Mouse (Mus musculus): ENCODE results near the gene Ctnna3. TPM values are rescaled to one million over a fixed set of nuclear protein-coding genes. Genes with fewer than 3 reads are reported as not detected.

Gene Ctnna3
- polyA plus RNA-seq, 1 experiment: 1.3 TPM

DNA sequence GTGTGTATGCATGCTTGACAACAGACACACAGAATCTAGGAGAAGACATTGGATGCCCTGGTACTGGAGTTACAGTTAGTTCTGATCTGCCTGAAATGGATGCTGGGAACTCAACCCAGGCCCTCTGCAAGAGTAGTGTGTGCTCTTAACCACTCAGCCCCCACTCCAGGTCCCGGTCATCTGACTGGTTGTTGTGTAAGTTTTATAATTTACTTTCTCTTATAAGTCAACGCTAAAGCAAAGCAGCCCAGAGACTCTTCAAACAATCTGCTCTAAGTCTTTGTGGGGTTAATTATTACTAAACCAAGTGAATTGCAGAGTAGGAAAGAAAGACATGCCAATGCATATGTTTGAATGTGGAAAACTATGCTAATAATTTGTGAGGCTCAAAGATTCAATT, 549.5 kb downstream of the Ctnna3 start:
- Histone ChIP-seq H3K4me3 (ENCODE audit: insufficient read depth, low read length) (no peak overlapping the region), H3K4me1 (ENCODE audit: control insufficient read depth, insufficient read depth, low read length) (no peaks in the 10 kb centered on the region; the same call in 1 of the 2 replicates), H3K27ac (ENCODE audit: insufficient read depth, low read length) (no peak overlapping the region)
- TF ChIP-seq POLR2A (IDR thresholded peaks at IDR 0.05; ENCODE audit: extremely low read depth, insufficient read depth, low read length) (no peak), CTCF (IDR thresholded peaks at IDR 0.05; ENCODE audit: extremely low read depth, insufficient read depth, low read length) (no peak)

GRCm38 (mm10) chr10:63985576-63985975, 555.7 kb downstream of the Ctnna3 start:
- no peak for TF ChIP-seq CTCF (IDR thresholded peaks at IDR 0.05; ENCODE audit: extremely low read depth, insufficient read depth, low read length)
- TF ChIP-seq POLR2A (IDR thresholded peaks at IDR 0.05; ENCODE audit: extremely low read depth, insufficient read depth, low read length): no peak
- H3K4me1 ChIP-seq (ENCODE audit: control insufficient read depth, insufficient read depth, low read length): no peaks in the 10 kb centered on the region; the same call in 1 of the 2 replicates
- H3K4me3 ChIP-seq (ENCODE audit: insufficient read depth, low read length): no peak overlapping the region
- no peak overlapping the region for H3K27ac ChIP-seq (ENCODE audit: insufficient read depth, low read length)

DNA sequence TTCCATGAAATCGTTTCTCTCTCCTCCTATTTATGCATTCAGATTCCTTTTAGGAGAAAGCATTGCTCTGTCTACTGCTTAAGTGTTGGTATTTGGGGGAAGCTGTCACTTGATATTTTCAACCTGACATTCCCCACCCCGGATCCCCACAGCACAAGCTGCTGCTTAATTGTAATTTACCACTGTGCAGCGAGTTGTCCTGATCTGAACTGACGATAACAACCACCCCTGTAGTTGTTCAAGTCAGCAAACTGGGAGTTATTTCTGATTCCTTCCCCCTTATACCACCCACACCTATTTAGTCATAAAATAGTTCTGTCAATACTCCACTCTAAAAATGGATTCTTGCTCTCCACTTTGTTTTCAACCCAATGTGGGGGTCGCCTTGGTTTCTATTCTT, 564.4 kb downstream of the Ctnna3 start:
- Histone ChIP-seq H3K4me1 (ENCODE audit: control insufficient read depth, insufficient read depth, low read length) (0 out of 2 replicates have a peak, but pooled peaks cover 1% of the 10 kb centered on the region), H3K4me3 (ENCODE audit: insufficient read depth, low read length) (no peak overlapping the region), H3K27ac (ENCODE audit: insufficient read depth, low read length) (no peak overlapping the region)
- TF ChIP-seq POLR2A (IDR thresholded peaks at IDR 0.05; ENCODE audit: extremely low read depth, insufficient read depth, low read length) (no peak), CTCF (IDR thresholded peaks at IDR 0.05; ENCODE audit: extremely low read depth, insufficient read depth, low read length) (no peak)

DNA sequence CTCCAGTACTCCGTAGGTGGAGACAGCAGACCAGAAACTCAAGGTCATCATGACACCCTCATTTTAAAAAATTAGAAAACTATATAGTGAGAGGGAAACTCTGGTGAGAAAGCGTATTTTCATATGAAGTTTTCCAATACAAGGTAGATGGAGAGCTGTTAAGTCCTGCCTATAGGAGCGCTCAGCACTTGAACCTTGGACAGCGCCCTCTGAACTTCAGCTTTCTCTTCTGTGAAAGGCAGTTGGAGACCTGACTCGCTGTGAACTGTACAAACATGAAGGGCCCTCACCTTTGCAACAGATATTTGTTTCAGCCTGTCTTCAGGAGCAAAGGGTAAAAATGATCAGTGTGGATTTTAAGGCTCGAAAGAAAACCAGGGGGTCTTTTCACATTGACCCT, 571.6 kb downstream of the Ctnna3 start:
- no peak overlapping the region for H3K4me3 ChIP-seq (ENCODE audit: insufficient read depth, low read length)
- TF ChIP-seq POLR2A (IDR thresholded peaks at IDR 0.05; ENCODE audit: extremely low read depth, insufficient read depth, low read length) (no peak), CTCF (IDR thresholded peaks at IDR 0.05; ENCODE audit: extremely low read depth, insufficient read depth, low read length) (no peak)

GRCm38 (mm10) chr10:64001996-64002395, 572.1 kb downstream of the Ctnna3 start:
- no peak for TF ChIP-seq POLR2A (IDR thresholded peaks at IDR 0.05; ENCODE audit: extremely low read depth, insufficient read depth, low read length)
- no peak for TF ChIP-seq CTCF (IDR thresholded peaks at IDR 0.05; ENCODE audit: extremely low read depth, insufficient read depth, low read length)
- 0 out of 2 replicates have a peak overlapping the region, but pooled peaks have one; percentile 7 for H3K27ac ChIP-seq (ENCODE audit: insufficient read depth, low read length)
- no peak overlapping the region for H3K4me3 ChIP-seq (ENCODE audit: insufficient read depth, low read length)
- 0 out of 2 replicates have a peak, but pooled peaks cover 1% of the 10 kb centered on the region for H3K4me1 ChIP-seq (ENCODE audit: control insufficient read depth, insufficient read depth, low read length)

More for the DNA sequence above, 571.6 kb downstream of the Ctnna3 start:
- Histone ChIP-seq H3K27ac (ENCODE audit: insufficient read depth, low read length) (no peak overlapping the region), H3K4me1 (ENCODE audit: control insufficient read depth, insufficient read depth, low read length) (0 out of 2 replicates have a peak, but pooled peaks cover 1% of the 10 kb centered on the region)

- no peak for TF ChIP-seq POLR2A (IDR thresholded peaks at IDR 0.05; ENCODE audit: extremely low read depth, insufficient read depth, low read length)
- TF ChIP-seq CTCF (IDR thresholded peaks at IDR 0.05; ENCODE audit: extremely low read depth, insufficient read depth, low read length): no peak
- H3K27ac ChIP-seq (ENCODE audit: insufficient read depth, low read length): no peak overlapping the region
- no peaks in the 10 kb centered on the region for H3K4me1 ChIP-seq (ENCODE audit: control insufficient read depth, insufficient read depth, low read length)
- H3K4me3 ChIP-seq (ENCODE audit: insufficient read depth, low read length): no peak overlapping the region
Observed at GRCm38 (mm10) chr10:64020347-64020746, 590.4 kb downstream of the Ctnna3 start.

DNA sequence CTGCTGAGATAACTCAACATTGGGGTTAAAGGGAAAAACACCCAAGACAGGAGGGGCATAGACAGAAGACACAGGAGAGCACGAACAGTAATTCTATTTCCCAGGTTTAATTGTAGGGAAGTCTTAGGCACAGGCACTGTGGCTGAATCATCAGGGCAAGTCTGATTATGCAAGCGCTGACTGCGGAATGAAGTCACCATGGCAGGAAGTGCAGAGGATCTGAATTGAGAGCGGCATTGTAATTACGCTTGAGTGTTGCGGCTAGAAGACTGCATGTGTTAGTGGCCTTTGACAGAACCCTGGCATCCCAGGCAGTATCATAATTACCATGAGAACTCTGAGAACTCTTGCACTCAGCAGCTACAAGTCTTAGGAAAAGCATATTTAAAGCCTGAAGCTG, 593.4 kb downstream of the Ctnna3 start:
- TF ChIP-seq CTCF (IDR thresholded peaks at IDR 0.05; ENCODE audit: extremely low read depth, insufficient read depth, low read length): no peak
- no peak for TF ChIP-seq POLR2A (IDR thresholded peaks at IDR 0.05; ENCODE audit: extremely low read depth, insufficient read depth, low read length)
- Histone ChIP-seq H3K4me3 (ENCODE audit: insufficient read depth, low read length) (no peak overlapping the region), H3K27ac (ENCODE audit: insufficient read depth, low read length) (no peak overlapping the region), H3K4me1 (ENCODE audit: control insufficient read depth, insufficient read depth, low read length) (no peaks in the 10 kb centered on the region)

DNA sequence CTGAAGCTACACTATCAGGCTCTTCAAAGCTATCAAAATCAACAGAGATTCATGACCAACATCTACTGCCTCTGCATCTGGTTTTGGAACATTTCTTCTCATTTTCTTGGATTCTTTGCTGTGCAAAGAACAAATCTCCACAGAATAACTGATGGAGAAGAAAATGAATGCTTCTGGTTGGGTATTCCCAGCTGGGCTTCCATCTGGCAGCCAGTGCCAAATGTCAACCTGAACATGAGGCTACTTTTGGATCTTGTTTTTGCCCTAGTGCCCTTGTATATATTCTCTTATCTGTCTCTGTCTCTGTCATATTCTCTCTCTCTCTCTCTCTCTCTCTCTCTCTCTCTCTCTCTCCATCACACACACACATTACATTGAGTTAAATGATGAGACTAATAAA, 601.0 kb downstream of the Ctnna3 start:
- TF ChIP-seq POLR2A (IDR thresholded peaks at IDR 0.05; ENCODE audit: extremely low read depth, insufficient read depth, low read length) (no peak), CTCF (IDR thresholded peaks at IDR 0.05; ENCODE audit: extremely low read depth, insufficient read depth, low read length) (no peak)
- no peaks in the 10 kb centered on the region for H3K4me1 ChIP-seq (ENCODE audit: control insufficient read depth, insufficient read depth, low read length)
- no peak overlapping the region for H3K27ac ChIP-seq (ENCODE audit: insufficient read depth, low read length)
- H3K4me3 ChIP-seq (ENCODE audit: insufficient read depth, low read length): no peak overlapping the region

GRCm38 (mm10) chr10:64039760-64040535, 610.0 kb downstream of the Ctnna3 start:
- TF ChIP-seq POLR2A (IDR thresholded peaks at IDR 0.05; ENCODE audit: extremely low read depth, insufficient read depth, low read length): no peak
- TF ChIP-seq CTCF (IDR thresholded peaks at IDR 0.05; ENCODE audit: extremely low read depth, insufficient read depth, low read length): no peak
- Histone ChIP-seq H3K4me3 (ENCODE audit: insufficient read depth, low read length) (no peak overlapping the region), H3K4me1 (ENCODE audit: control insufficient read depth, insufficient read depth, low read length) (peaks cover 1% of the 10 kb centered on the region), H3K27ac (ENCODE audit: insufficient read depth, low read length) (peak overlapping the region; percentile 64; the same call in 1 of the 2 replicates)

- Histone ChIP-seq H3K4me3 (ENCODE audit: insufficient read depth, low read length) (no peak overlapping the region), H3K27ac (ENCODE audit: insufficient read depth, low read length) (0 out of 2 replicates have a peak overlapping the region, but pooled peaks have one; percentile 64), H3K4me1 (ENCODE audit: control insufficient read depth, insufficient read depth, low read length) (peaks cover 1% of the 10 kb centered on the region)
- TF ChIP-seq CTCF (IDR thresholded peaks at IDR 0.05; ENCODE audit: extremely low read depth, insufficient read depth, low read length) (no peak), POLR2A (IDR thresholded peaks at IDR 0.05; ENCODE audit: extremely low read depth, insufficient read depth, low read length) (no peak)
Observed at GRCm38 (mm10) chr10:64041218-64041617, 611.3 kb downstream of the Ctnna3 start.
